Mouse (Mus musculus): ENCODE results near the gene Rnf26. TPM values are rescaled to one million over a fixed set of nuclear protein-coding genes. Genes with fewer than 3 reads are reported as not detected.

The Rnf26 gene
- polyA plus RNA-seq, 1 experiment, result 40.2 TPM

DNA sequence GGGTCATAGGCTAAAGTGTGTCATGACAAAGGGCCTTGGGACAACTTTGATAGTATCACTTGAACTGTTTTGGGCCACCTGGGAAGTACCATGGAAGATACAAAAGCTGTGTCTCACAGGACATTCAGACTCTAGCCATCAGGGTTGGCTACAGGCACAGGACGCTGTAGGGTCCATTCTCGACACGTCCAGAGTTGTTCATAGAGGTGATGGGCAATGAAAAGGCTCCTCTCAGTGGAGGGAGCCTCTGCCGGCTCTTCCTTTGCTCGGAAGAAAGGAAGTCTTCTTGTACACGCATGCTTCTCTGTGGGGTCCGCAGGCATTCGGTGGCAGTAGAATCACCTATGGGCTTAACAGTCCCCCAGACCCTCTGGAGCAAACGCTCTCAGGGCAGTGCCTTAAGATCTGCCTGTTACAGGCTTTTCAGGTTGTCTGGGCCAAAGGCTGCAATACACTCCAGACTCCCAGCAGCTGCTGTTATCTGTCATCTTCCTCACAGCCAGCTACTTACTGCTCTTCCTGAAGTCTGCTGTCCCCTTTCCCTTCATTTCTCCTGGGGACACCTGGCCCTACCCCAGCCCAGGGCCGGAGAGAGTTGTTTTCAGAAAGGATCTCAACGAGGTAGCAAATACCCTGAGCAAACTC is 35.9 kb downstream of the Rnf26 start:
- H3K27ac ChIP-seq (ENCODE audit: insufficient read depth, low read length), result no peak overlapping the region
- no peak overlapping the region for H3K4me3 ChIP-seq (ENCODE audit: insufficient read depth, low read length)
- TF ChIP-seq POLR2A (IDR thresholded peaks at IDR 0.05; ENCODE audit: low read depth, low read length), result no peak
- TF ChIP-seq CTCF (IDR thresholded peaks at IDR 0.05; ENCODE audit: borderline replicate concordance, insufficient read depth, low read length), result no peak
- 0 out of 2 replicates have a peak, but pooled peaks cover 2% of the 10 kb centered on the region for H3K4me1 ChIP-seq (ENCODE audit: control insufficient read depth, insufficient read depth, low read length)

DNA sequence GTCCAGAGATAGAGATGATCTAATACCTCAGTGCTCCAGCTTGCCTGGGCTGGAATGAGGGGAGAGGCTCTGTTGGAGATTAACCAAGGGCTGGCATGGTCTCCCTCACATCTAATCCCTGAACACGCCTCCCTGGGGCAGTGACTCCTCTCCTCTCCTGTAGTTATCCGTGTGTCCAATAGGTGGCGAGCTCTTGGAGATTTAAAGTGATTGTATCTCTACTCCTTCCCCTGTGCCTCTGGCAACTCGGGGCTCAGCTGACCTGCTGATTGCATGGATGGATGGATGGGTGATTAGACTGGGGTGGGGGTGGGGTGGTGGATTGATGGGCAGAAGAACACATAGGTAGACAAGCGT is 36.6 kb downstream of the Rnf26 start:
- no peak overlapping the region for H3K4me3 ChIP-seq (ENCODE audit: insufficient read depth, low read length)
- H3K4me1 ChIP-seq (ENCODE audit: control insufficient read depth, insufficient read depth, low read length), result peaks cover 5% of the 10 kb centered on the region; the same call in 1 of the 2 replicates
- no peak overlapping the region for H3K27ac ChIP-seq (ENCODE audit: insufficient read depth, low read length)
- TF ChIP-seq POLR2A (IDR thresholded peaks at IDR 0.05; ENCODE audit: low read depth, low read length) (no peak), CTCF (IDR thresholded peaks at IDR 0.05; ENCODE audit: borderline replicate concordance, insufficient read depth, low read length) (0 out of 2 replicates have a peak, but pooled peaks have one; percentile 19)

- TF ChIP-seq CTCF (IDR thresholded peaks at IDR 0.05; ENCODE audit: borderline replicate concordance, insufficient read depth, low read length) (no peak), POLR2A (IDR thresholded peaks at IDR 0.05; ENCODE audit: low read depth, low read length) (no peak)
- H3K27ac ChIP-seq (ENCODE audit: insufficient read depth, low read length), result no peak overlapping the region
- H3K4me3 ChIP-seq (ENCODE audit: insufficient read depth, low read length), result no peak overlapping the region
- peaks cover 5% of the 10 kb centered on the region; the same call in 1 of the 2 replicates for H3K4me1 ChIP-seq (ENCODE audit: control insufficient read depth, insufficient read depth, low read length)
These were observed 37.1 kb downstream of the Rnf26 start for GRCm38 (mm10) chr9:44075996-44076763.

DNA sequence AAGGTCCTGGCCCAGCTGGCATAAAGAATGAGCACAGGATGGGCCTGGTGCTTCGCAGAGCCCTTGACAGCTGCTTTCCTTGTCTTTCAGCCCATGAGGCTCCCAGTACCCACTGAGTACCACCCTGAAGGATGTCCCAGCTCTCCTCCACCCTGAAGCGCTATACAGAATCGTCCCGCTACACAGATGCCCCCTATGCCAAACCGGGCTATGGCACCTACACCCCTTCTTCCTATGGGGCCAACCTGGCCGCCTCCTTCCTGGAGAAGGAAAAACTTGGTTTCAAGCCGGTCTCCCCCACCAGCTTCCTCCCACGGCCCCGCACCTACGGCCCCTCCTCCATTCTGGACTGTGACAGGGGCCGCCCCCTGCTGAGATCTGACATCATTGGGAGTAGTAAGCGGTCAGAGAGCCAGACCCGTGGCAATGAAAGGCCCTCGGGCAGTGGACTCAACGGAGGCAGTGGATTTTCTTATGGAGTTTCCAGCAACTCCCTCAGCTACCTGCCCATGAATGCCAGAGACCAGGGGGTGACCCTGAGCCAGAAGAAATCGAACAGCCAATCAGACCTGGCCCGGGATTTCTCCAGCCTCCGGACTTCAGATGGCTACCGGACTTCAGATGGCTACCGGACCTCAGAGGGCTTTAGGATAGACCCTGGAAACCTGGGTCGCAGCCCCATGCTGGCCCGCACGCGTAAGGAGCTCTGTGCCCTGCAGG is 37.9 kb downstream of the Rnf26 start:
- peaks cover 5% of the 10 kb centered on the region; the same call in 1 of the 2 replicates for H3K4me1 ChIP-seq (ENCODE audit: control insufficient read depth, insufficient read depth, low read length)
- H3K27ac ChIP-seq (ENCODE audit: insufficient read depth, low read length), result no peak overlapping the region
- no peak for TF ChIP-seq POLR2A (IDR thresholded peaks at IDR 0.05; ENCODE audit: low read depth, low read length)
- H3K4me3 ChIP-seq (ENCODE audit: insufficient read depth, low read length), result no peak overlapping the region

GRCm38 (mm10) chr9:44074395-44075275 is 38.7 kb downstream of the Rnf26 start:
- no peak overlapping the region for H3K4me3 ChIP-seq (ENCODE audit: insufficient read depth, low read length)
- peaks cover 5% of the 10 kb centered on the region; the same call in 1 of the 2 replicates for H3K4me1 ChIP-seq (ENCODE audit: control insufficient read depth, insufficient read depth, low read length)
- TF ChIP-seq POLR2A (IDR thresholded peaks at IDR 0.05; ENCODE audit: low read depth, low read length) (no peak), CTCF (IDR thresholded peaks at IDR 0.05; ENCODE audit: borderline replicate concordance, insufficient read depth, low read length) (no peak)
- no peak overlapping the region for H3K27ac ChIP-seq (ENCODE audit: insufficient read depth, low read length)

GRCm38 (mm10) chr9:44073115-44073514 is 40.2 kb downstream of the Rnf26 start:
- TF ChIP-seq POLR2A (IDR thresholded peaks at IDR 0.05; ENCODE audit: low read depth, low read length), result no peak
- no peak for TF ChIP-seq CTCF (IDR thresholded peaks at IDR 0.05; ENCODE audit: borderline replicate concordance, insufficient read depth, low read length)
- H3K4me1 ChIP-seq (ENCODE audit: control insufficient read depth, insufficient read depth, low read length), result peaks cover 3% of the 10 kb centered on the region; the same call in 1 of the 2 replicates
- no peak overlapping the region for H3K27ac ChIP-seq (ENCODE audit: insufficient read depth, low read length)
- no peak overlapping the region for H3K4me3 ChIP-seq (ENCODE audit: insufficient read depth, low read length)

DNA sequence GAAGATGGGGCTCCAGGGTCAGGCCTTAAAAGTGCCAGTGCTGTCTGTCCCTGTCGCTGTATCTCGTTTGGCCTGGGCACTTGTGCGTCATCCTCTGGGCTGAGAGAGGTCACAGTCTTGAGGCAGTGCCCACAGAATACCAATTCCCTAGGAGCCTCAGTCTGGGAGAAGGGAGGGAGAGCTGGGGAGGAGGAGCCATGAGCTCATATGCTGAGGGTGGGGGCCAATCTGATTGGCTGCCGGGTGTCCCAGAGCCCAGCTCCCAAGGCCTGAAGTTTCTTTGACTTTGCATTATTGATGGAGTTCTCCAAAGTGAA is 40.8 kb downstream of the Rnf26 start:
- H3K27ac ChIP-seq (ENCODE audit: insufficient read depth, low read length), result no peak overlapping the region
- peaks cover 3% of the 10 kb centered on the region; the same call in 1 of the 2 replicates for H3K4me1 ChIP-seq (ENCODE audit: control insufficient read depth, insufficient read depth, low read length)
- no peak overlapping the region for H3K4me3 ChIP-seq (ENCODE audit: insufficient read depth, low read length)
- TF ChIP-seq POLR2A (IDR thresholded peaks at IDR 0.05; ENCODE audit: low read depth, low read length) (no peak), CTCF (IDR thresholded peaks at IDR 0.05; ENCODE audit: borderline replicate concordance, insufficient read depth, low read length) (no peak)

- no peak for TF ChIP-seq POLR2A (IDR thresholded peaks at IDR 0.05; ENCODE audit: low read depth, low read length)
- TF ChIP-seq CTCF (IDR thresholded peaks at IDR 0.05; ENCODE audit: borderline replicate concordance, insufficient read depth, low read length), result no peak
- no peak overlapping the region for H3K27ac ChIP-seq (ENCODE audit: insufficient read depth, low read length)
These were observed 41.3 kb downstream of the Rnf26 start for GRCm38 (mm10) chr9:44071914-44072598.

GRCm38 (mm10) chr9:44070844-44071231 is 42.5 kb downstream of the Rnf26 start:
- Histone ChIP-seq H3K4me1 (ENCODE audit: control insufficient read depth, insufficient read depth, low read length) (peaks cover 3% of the 10 kb centered on the region; the same call in 1 of the 2 replicates), H3K4me3 (ENCODE audit: insufficient read depth, low read length) (no peak overlapping the region), H3K27ac (ENCODE audit: insufficient read depth, low read length) (no peak overlapping the region)
- no peak for TF ChIP-seq POLR2A (IDR thresholded peaks at IDR 0.05; ENCODE audit: low read depth, low read length)
- TF ChIP-seq CTCF (IDR thresholded peaks at IDR 0.05; ENCODE audit: borderline replicate concordance, insufficient read depth, low read length), result no peak

More at GRCm38 (mm10) chr9:44071914-44072598, 41.3 kb downstream of the Rnf26 start:
- H3K4me3 ChIP-seq (ENCODE audit: insufficient read depth, low read length), result no peak overlapping the region
- peaks cover 3% of the 10 kb centered on the region; the same call in 1 of the 2 replicates for H3K4me1 ChIP-seq (ENCODE audit: control insufficient read depth, insufficient read depth, low read length)

All from embryonic fibroblast, embryonic 13.5 days (primary cell).